Mouse (Mus musculus) forebrain, embryonic 12.5 days (tissue): ENCODE data around the gene Ormdl2. TPM values are rescaled to one million over a fixed set of nuclear protein-coding genes. Genes with fewer than 3 reads are reported as not detected.
A peak's percentile ranks its signal among the peaks of the same experiment; 100 is the strongest.

Experiments
- ATAC-seq: fragments of 200-750 bp; cut with Nextera tagmentation; 2 replicates; pipeline ENCODE4 v1.8.0; 2017; ENCODE audit warnings: moderate TSS enrichment; ENCODE audit not compliant: low FRiP score
- H3K27ac ChIP-seq: fragments of 300-500 bp; sonication (generic); 2 replicates; pipeline ENCODE4 v1.5.1; 2016; ENCODE audit warnings: mild to moderate bottlenecking
- H3K27me3 ChIP-seq: fragments of 300-500 bp; sonication (generic); 2 replicates; pipeline ENCODE4 v1.6.1; 2016; ENCODE audit warnings: mild to moderate bottlenecking
- H3K36me3 ChIP-seq: fragments of 300-500 bp; sonication (generic); replicated peaks from 2 replicates; pipeline ENCODE4 v1.6.1; 2016; ENCODE audit warnings: mild to moderate bottlenecking
- H3K4me1 ChIP-seq: fragments of 300-500 bp; sonication (generic); 2 replicates; pipeline ENCODE4 v1.6.1; 2016
- H3K4me2 ChIP-seq: fragments of 300-500 bp; sonication (generic); 2 replicates; pipeline ENCODE4 v1.6.1; 2016; ENCODE audit warnings: mild to moderate bottlenecking, moderate library complexity
- H3K4me3 ChIP-seq: fragments of 300-500 bp; sonication (generic); replicated peaks from 2 replicates; pipeline ENCODE4 v1.5.1; 2016; ENCODE audit warnings: mild to moderate bottlenecking
- H3K9ac ChIP-seq: fragments of 300-500 bp; sonication (generic); 2 replicates; pipeline ENCODE4 v1.6.1; 2016; ENCODE audit warnings: mild to moderate bottlenecking
- H3K9me3 ChIP-seq: fragments of 300-500 bp; sonication (generic); 2 replicates; pipeline ENCODE4 v1.6.1; 2016
- WGBS: fragments of 180-500 bp; shearing (Covaris S2); methylation state at CpG from one replicate; pipeline ENCODE4 v1.1.7; 2016; 5-methylcytosine and 5-hydroxymethylcytosine counted together
- polyA plus RNA-seq: library from polyadenylated mRNA; unstranded; fragments of >200 nt; fragmentation: Nextera tagmentation; extraction: Ambion mirVana; gene quantifications from 2 replicates; pipeline ENCODE4 v1.2.1, GENCODE M21; 2016

Gene Ormdl2
- polyA plus RNA-seq, 1 experiment from 2014 or later = 47.4 TPM

DNA sequence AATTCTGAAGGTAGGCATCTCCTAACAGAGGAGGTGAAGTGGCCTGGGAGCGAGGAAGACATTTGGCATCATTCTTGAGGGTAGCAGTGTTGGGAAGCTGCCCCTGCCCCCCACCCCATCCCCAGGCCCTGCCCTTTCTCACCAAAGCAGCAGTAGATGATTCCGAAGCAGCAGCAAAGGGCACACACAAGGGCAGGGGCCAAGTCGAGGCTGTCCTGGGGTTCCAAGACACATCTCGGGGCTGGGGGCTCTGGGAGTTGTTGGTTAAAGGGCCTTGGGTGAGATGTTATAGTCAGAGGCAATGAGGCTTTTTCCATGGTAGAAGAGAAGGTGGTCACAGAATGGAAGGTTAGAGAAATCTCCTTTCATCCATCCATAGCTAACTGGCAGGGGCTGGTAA is 18.5 kb downstream of the Ormdl2 start:
- Histone ChIP-seq H3K9ac (peak overlapping the region; percentile 74), H3K4me1 (peaks cover 38% of the 10 kb centered on the region), H3K9me3 (no peaks in the 10 kb centered on the region), H3K36me3 (peaks cover 37% of the 10 kb centered on the region), H3K27ac (no peak overlapping the region), H3K4me2 (peak overlapping the region; percentile 70), H3K4me3 (peak overlapping the region; percentile 69), H3K27me3 (no peaks in the 10 kb centered on the region)
- WGBS = 50% methylated on average over 4 of the region's 4 CpGs
- ATAC-seq = no peak

DNA sequence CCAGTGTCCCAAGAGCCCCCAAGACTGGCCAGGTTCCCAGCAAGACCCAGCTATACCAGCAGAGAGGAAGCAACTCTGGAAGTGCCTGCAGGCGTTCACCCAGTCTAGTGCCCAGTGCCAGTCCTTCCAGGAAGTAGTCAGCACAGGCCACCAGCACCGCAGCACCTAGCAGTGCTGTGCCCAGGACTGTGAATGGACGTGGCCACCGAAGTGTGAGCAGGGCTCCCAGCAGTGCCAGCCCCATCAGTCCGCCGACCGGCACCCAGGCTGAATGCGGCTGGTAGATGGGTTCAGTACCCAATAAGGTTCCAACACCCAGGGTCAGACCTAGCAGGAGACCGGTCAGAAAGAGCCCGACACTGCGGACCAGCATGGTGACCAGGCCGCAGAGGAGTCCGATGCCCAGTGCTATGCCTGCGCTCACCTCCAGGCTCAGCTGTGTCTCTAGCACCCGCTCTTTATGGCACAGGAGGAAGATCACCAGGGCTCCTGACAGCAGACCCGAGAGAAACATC is 19.4 kb downstream of the Ormdl2 start:
- H3K4me3 ChIP-seq = no peak overlapping the region
- no peak for ATAC-seq
- peaks cover 29% of the 10 kb centered on the region for H3K4me1 ChIP-seq
- peaks cover 28% of the 10 kb centered on the region for H3K36me3 ChIP-seq
- WGBS = 89% methylated on average over 16 of the region's 16 CpGs
- no peak overlapping the region for H3K27ac ChIP-seq
- H3K9ac ChIP-seq = no peak overlapping the region
- no peak overlapping the region for H3K4me2 ChIP-seq
- H3K9me3 ChIP-seq = no peaks in the 10 kb centered on the region
- H3K27me3 ChIP-seq = no peaks in the 10 kb centered on the region

DNA sequence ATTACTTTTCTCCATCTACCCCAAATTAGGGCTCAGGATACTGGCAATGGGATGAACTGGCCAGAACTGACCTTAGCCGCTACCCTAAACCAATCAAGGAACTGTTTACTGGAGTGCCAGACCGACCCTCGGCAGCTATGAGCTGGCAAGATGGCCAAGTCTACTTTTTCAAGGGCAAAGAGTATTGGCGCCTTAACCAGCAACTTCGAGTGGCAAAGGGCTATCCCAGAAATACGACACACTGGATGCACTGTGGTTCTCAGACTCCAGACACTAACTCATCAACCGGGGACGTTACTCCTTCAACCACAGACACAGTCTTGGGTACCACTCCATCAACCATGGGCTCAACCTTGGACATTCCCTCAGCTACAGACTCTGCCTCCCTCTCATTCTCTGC is 22.8 kb downstream of the Ormdl2 start:
- no peak for ATAC-seq
- no peaks in the 10 kb centered on the region for H3K9me3 ChIP-seq
- peaks cover 21% of the 10 kb centered on the region for H3K36me3 ChIP-seq
- H3K4me1 ChIP-seq = peaks cover 14% of the 10 kb centered on the region
- no peak overlapping the region for H3K9ac ChIP-seq
- WGBS = 95% methylated on average over 8 of the region's 8 CpGs
- H3K4me2 ChIP-seq = no peak overlapping the region
- H3K27ac ChIP-seq = no peak overlapping the region
- H3K27me3 ChIP-seq = no peaks in the 10 kb centered on the region
- H3K4me3 ChIP-seq = no peak overlapping the region

DNA sequence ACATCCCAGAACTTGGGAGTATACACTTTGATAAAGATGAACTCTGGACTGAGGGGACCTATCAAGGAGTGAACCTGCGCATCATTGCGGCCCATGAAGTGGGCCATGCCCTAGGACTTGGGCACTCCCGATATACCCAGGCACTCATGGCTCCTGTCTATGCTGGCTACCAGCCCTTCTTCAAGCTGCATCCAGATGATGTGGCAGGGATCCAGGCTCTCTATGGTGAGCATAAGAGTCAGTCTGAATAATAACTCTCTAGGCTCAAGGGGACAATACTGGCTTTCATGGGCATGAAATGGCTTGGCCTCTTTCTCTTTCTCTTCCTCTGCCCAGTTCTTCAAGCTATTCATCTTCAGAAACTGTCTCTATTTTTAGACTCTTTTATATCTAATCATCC is 25.9 kb downstream of the Ormdl2 start:
- no peak overlapping the region for H3K4me3 ChIP-seq
- 98% methylated on average over 3 of the region's 3 CpGs for WGBS
- no peak for ATAC-seq
- no peaks in the 10 kb centered on the region for H3K4me1 ChIP-seq
- H3K9me3 ChIP-seq = no peaks in the 10 kb centered on the region
- H3K9ac ChIP-seq = no peak overlapping the region
- no peak overlapping the region for H3K4me2 ChIP-seq
- H3K27ac ChIP-seq = no peak overlapping the region
- no peaks in the 10 kb centered on the region for H3K27me3 ChIP-seq
- H3K36me3 ChIP-seq = peaks cover 7% of the 10 kb centered on the region; the same call in 1 of the 2 replicates

DNA sequence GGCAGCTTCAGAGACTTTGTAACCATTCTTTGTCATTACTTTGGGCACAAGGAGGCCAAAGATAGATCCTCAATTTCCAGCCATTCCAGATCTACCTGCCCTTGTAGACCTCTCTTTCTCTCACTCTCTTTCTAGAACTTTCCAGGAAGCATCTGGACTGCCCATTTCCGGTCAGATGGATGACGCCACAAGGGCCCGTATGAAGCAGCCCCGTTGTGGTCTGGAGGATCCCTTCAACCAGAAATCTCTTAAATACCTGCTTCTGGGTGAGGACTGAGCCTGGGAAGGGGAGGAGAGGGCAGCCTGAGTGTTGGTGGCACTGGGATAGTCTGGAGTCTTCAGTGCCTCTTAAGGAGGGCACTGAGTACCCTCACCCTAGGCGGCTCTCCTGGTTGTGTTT is 27.1 kb downstream of the Ormdl2 start:
- no peak overlapping the region for H3K4me2 ChIP-seq
- no peaks in the 10 kb centered on the region for H3K9me3 ChIP-seq
- H3K9ac ChIP-seq = no peak overlapping the region
- H3K27me3 ChIP-seq = no peaks in the 10 kb centered on the region
- no peak overlapping the region for H3K27ac ChIP-seq
- no peak for ATAC-seq
- H3K4me3 ChIP-seq = no peak overlapping the region
- H3K36me3 ChIP-seq = no peaks in the 10 kb centered on the region
- H3K4me1 ChIP-seq = no peaks in the 10 kb centered on the region
- WGBS = 89% methylated on average over 5 of the region's 5 CpGs

DNA sequence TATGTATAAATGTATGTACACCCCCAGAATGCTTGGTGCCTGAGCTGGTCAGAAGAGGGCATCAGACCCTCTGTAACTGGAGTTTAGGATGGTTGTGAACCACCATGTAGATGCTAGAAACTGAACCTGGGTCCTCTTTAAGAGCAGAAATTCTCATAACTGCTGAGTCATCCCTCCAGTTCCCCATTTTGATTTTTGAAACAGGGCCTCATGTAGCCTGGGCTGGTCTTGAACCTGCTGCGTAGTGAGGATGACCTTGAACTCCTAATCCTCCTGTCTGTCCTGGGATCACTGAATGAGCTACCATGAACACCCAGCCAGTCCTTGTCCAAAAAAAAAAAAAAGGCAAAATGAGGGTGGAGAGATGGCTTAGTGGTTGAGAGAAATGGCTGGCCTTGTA is 28.2 kb downstream of the Ormdl2 start:
- no peak overlapping the region for H3K4me3 ChIP-seq
- no peak for ATAC-seq

DNA sequence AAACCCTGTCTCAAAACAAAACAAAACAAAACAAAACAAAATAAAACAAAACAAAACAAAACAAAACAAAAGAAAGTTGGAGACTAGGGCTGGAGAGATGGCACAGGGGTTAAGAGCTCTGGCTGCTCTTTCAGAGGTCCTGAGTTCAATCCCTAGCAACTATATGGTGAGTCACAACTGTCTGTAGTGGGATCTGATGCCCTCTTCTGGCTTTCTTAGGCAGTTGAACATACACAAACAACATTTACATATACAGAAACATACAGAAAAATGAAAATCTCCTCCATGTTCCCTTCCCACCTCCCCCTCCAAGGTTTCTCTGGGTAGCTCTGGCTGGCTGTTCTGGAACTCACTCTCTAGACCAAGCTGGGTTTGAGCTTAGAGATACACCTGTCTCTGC is 29.4 kb downstream of the Ormdl2 start:
- H3K27me3 ChIP-seq = no peaks in the 10 kb centered on the region
- no peak overlapping the region for H3K4me3 ChIP-seq
- H3K27ac ChIP-seq = no peak overlapping the region
- H3K4me1 ChIP-seq = no peaks in the 10 kb centered on the region
- ATAC-seq = no peak
- H3K36me3 ChIP-seq = no peaks in the 10 kb centered on the region
- H3K4me2 ChIP-seq = no peak overlapping the region
- H3K9me3 ChIP-seq = no peaks in the 10 kb centered on the region
- H3K9ac ChIP-seq = no peak overlapping the region

More for the DNA sequence above, 28.2 kb downstream of the Ormdl2 start:
- H3K27ac ChIP-seq = no peak overlapping the region
- no peaks in the 10 kb centered on the region for H3K4me1 ChIP-seq
- H3K4me2 ChIP-seq = no peak overlapping the region
- H3K27me3 ChIP-seq = no peaks in the 10 kb centered on the region
- 93% methylated on average over 1 of the region's 1 CpGs for WGBS
- H3K9me3 ChIP-seq = no peaks in the 10 kb centered on the region
- no peaks in the 10 kb centered on the region for H3K36me3 ChIP-seq
- no peak overlapping the region for H3K9ac ChIP-seq

DNA sequence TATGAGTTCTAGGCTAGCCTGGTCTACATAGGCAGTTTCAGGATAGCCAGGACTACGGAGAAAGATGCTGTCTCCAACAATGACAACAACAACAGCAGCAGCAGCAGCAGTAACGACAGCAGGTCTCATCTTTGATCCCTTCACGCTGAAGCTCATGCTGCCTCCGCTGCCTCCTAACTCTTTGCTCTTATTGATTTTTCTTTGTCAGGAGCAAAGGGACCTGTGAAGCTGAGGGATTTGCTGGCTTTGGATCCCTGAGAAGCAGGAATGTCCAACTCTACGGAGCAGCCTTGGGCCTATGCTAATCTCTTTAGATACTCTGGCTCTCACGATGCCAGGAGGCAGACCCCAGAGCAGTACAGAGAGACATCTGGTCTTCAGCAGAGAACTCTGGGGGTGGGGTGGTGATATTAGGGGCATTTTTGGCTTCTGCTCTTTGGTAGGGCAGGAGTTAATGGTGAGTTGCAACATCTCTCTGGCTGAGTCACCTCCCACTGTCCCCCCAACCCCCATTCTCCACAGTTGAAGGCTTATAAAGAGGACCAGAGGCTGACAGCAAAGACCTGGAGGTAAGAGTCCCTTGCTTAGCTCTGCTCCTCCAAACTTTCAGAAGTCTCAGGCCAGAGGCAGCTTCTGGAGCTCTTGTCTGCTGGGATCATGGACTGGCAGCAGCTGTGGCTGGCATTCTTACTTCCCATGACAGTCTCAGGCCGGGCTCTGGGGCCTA is 30.9 kb downstream of the Ormdl2 start, which contains the start of gene Mmp19:
Gene Mmp19 (plus strand): TSS at position 513 of the 727 bp plus-strand sequence.
- 64% methylated on average over 7 of the region's 7 CpGs for WGBS
- H3K27me3 ChIP-seq = no peaks in the 10 kb centered on the region
- H3K9ac ChIP-seq = no peak within 1 kb of the TSS
- no peaks in the 10 kb centered on the region for H3K36me3 ChIP-seq
- H3K4me1 ChIP-seq = no peaks in the 10 kb centered on the region
- no peak within 1 kb of the TSS for H3K27ac ChIP-seq
- no peak within 1 kb of the TSS for H3K4me3 ChIP-seq
- no peaks in the 10 kb centered on the region for H3K9me3 ChIP-seq
- H3K4me2 ChIP-seq = no peak within 1 kb of the TSS
- ATAC-seq = no peak

DNA sequence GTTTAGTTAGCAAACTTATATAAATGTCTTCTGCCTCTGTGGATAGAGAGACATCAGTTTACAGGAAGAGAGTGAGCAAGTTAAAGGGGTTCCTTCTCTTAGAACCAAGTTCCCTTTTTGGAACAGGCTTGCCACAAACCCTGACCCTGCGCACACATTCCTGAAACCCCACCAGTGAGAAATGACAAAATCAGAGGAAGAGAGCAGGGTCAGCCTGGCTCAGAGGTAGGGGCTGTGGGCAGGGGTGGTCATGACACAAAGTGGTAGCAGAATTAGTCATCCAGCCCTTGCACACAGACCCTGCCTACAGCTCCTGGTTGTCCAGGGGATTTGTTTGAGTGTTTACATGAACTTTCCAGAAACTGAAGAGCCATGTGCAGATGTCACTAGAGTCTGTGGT is 41.2 kb downstream of the Ormdl2 start:
- no peak for ATAC-seq
- Histone ChIP-seq H3K4me3 (no peak overlapping the region), H3K9me3 (peaks cover 15% of the 10 kb centered on the region; the same call in 1 of the 2 replicates), H3K36me3 (no peaks in the 10 kb centered on the region), H3K27ac (no peak overlapping the region), H3K4me2 (no peak overlapping the region), H3K4me1 (no peaks in the 10 kb centered on the region), H3K9ac (no peak overlapping the region), H3K27me3 (no peaks in the 10 kb centered on the region; the same call in 1 of the 2 replicates)
- 91% methylated on average over 1 of the region's 1 CpGs for whole genome bisulfite sequencing

DNA sequence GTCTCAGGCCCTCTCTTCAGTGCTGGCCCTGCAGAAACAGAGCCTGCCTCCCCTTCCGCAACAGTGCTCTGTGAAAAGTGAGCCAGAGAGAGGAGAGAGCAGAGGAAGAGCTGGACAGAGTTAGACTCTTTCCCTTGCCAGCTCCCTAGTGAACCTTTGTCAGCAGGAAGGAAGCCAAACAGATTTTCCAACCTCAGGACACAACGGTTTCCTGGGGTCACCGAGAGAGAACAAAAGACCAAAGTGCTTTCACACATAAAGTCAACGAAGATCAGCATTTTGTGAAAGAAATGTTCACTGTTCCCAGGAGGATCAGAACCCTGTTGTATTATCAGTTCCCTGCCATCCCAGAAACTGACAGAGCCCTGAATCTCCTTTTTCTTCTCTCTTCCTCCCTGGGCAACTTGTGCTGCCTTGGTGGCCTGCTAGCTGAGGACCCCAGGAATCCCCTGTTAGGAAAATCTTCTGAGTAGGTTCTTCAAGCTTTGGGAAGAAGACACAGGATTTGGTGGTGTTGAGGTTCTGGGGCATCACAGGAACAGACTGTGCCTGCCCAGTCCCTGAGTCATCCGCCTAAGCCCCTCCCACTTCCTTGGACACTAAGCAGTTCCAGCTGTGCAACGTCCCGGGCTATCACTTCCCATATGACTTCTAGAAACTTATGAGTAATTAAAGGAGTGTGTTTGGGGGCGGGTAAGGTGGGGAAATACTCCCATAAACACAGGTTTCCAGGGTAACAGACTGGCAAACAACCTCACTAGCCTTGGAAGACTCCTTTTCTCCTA is 42.2 kb downstream of the Ormdl2 start:
- peaks cover 10% of the 10 kb centered on the region; the same call in 1 of the 2 replicates for H3K9me3 ChIP-seq
- no peaks in the 10 kb centered on the region; the same call in 1 of the 2 replicates for H3K27me3 ChIP-seq
- H3K36me3 ChIP-seq = no peaks in the 10 kb centered on the region
- WGBS = 47% methylated on average over 8 of the region's 8 CpGs
- no peak overlapping the region for H3K4me2 ChIP-seq
- no peak overlapping the region for H3K4me3 ChIP-seq
- no peaks in the 10 kb centered on the region for H3K4me1 ChIP-seq
- H3K9ac ChIP-seq = no peak overlapping the region
- no peak for ATAC-seq
- no peak overlapping the region for H3K27ac ChIP-seq

DNA sequence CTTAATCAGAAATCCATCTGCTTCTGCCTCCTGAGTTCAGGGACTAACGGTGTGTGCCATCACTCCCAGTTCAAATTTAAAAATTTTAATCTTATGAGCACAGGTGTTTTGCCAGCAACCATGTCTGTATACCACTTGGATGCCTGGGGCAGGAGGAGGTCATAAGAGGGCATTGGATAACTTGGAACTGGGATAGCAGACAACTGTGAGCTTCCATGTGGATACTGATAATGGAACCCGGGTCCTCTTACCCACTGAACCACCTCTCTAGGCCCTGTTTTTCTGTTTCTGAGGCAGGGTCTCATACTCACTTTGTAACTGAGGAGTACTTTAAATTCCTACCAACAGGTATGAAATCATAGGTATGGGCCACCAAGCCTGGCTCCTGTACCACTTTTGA is 43.0 kb downstream of the Ormdl2 start:
- ATAC-seq = no peak
- Histone ChIP-seq H3K4me2 (no peak overlapping the region), H3K4me3 (no peak overlapping the region), H3K36me3 (no peaks in the 10 kb centered on the region), H3K27ac (no peak overlapping the region), H3K27me3 (no peaks in the 10 kb centered on the region; the same call in 1 of the 2 replicates), H3K9me3 (0 out of 2 replicates have a peak, but pooled peaks cover 3% of the 10 kb centered on the region), H3K9ac (no peak overlapping the region), H3K4me1 (no peaks in the 10 kb centered on the region)
- 87% methylated on average over 2 of the region's 2 CpGs for WGBS

DNA sequence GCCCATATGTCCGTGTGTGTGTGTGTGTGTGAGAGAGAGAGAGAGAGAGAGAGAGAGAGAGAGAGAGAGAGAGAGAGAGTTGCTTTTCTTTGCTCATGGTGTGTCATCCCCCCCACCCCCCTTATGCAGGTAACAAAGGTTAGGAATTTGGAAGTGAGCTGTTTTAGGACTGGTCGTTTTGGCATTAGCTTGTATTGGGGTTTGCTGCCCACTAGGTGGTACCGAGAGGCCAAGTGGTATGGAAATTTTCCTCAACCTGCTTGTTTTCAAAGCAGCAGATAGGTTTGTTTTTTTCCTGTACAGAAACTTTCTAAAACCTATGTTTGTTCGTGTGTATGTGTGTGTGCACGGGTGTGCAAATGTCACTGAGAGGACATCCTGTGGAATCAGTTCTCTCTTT is 47.8 kb downstream of the Ormdl2 start:
- H3K9ac ChIP-seq = no peak overlapping the region
- H3K4me3 ChIP-seq = no peak overlapping the region
- no peak for ATAC-seq
- H3K4me2 ChIP-seq = no peak overlapping the region
- H3K9me3 ChIP-seq = no peaks in the 10 kb centered on the region
- 26% methylated on average over 5 of the region's 5 CpGs for WGBS
- no peaks in the 10 kb centered on the region for H3K36me3 ChIP-seq
- H3K27ac ChIP-seq = no peak overlapping the region
- no peaks in the 10 kb centered on the region for H3K27me3 ChIP-seq
- H3K4me1 ChIP-seq = no peaks in the 10 kb centered on the region
